Mouse (Mus musculus) forebrain, postnatal 0 days (tissue): Measurements from ENCODE around the gene Plp2. TPM values are rescaled to one million over a fixed set of nuclear protein-coding genes. Genes with fewer than 3 reads are reported as not detected.
"Not testable (repeated sequence)": the region's sequence is repeated elsewhere in the genome, so short reads cannot be mapped to it uniquely, and the experiment has no call there.

Source experiments
- ATAC-seq: fragments of 200-750 bp; cut with Nextera tagmentation; 2 replicates; pipeline ENCODE4 v1.8.0; 2017; ENCODE audit warnings: mild to moderate bottlenecking, moderate library complexity
- DNase-seq: peaks from one replicate; pipeline ENCODE4 v3.0.0-alpha.2; 2015
- H3K27ac ChIP-seq: fragments of 300-500 bp; sonication (generic); 2 replicates; pipeline ENCODE4 v1.5.1; 2014; ENCODE audit warnings: low read depth, mild to moderate bottlenecking, antibody characterized with exemption, low read length, moderate library complexity, mixed read lengths
- H3K27me3 ChIP-seq: fragments of 300-500 bp; sonication (generic); 2 replicates; pipeline ENCODE4 v1.6.1; 2014; ENCODE audit warnings: mild to moderate bottlenecking, low read length, mixed read lengths; ENCODE audit not compliant: insufficient read depth
- H3K36me3 ChIP-seq: fragments of 300-500 bp; sonication (generic); 2 replicates; pipeline ENCODE4 v1.6.1; 2014; ENCODE audit warnings: mild to moderate bottlenecking, moderate library complexity; ENCODE audit not compliant: insufficient read depth
- H3K4me1 ChIP-seq: fragments of 300-500 bp; sonication (generic); 2 replicates; pipeline ENCODE4 v1.6.1; 2014; ENCODE audit warnings: antibody characterized with exemption; ENCODE audit not compliant: insufficient read depth
- H3K4me2 ChIP-seq: fragments of 300-500 bp; sonication (generic); 2 replicates; pipeline ENCODE4 v1.6.1; 2014; ENCODE audit warnings: low read depth, mild to moderate bottlenecking, moderate library complexity
- H3K4me3 ChIP-seq: fragments of 300-500 bp; sonication (generic); 2 replicates; pipeline ENCODE4 v1.5.1; 2014; ENCODE audit warnings: low read depth, low read length, mixed read lengths
- H3K9ac ChIP-seq: fragments of 300-500 bp; sonication (generic); 2 replicates; pipeline ENCODE4 v1.6.1; 2014; ENCODE audit warnings: mild to moderate bottlenecking
- H3K9me3 ChIP-seq: fragments of 300-500 bp; sonication (generic); 2 replicates; pipeline ENCODE4 v1.6.1; 2016; ENCODE audit warnings: low read length
- CTCF ChIP-seq: sonication (generic); IDR thresholded peaks from 2 replicates; pipeline ENCODE4 v1.5.1; 2016; ENCODE audit warnings: antibody characterized with exemption, control low read depth, low read depth
- WGBS: fragments of 180-500 bp; shearing (Covaris S2); extraction: QIAGEN DNeasy Blood & Tissue Kit; methylation state at CpG from one replicate; pipeline ENCODE4 v1.1.7; 2014; 5-methylcytosine and 5-hydroxymethylcytosine counted together
- polyA plus RNA-seq: library from polyadenylated mRNA; unstranded; fragments of >200 nt; fragmentation: Nextera tagmentation; extraction: Ambion mirVana; gene quantifications from 2 replicates; pipeline ENCODE4 v1.2.1, GENCODE M21; 2015
- total RNA-seq: library from RNA; depleted of rRNA; stranded (reverse); fragments of >200 nt; gene quantifications from 2 replicates; pipeline ENCODE4 v1.2.3, GENCODE M21; 2014; rRNA removed

Gene Plp2
- total RNA-seq (15.7 and 24.3 TPM in 2 replicates), polyA plus RNA-seq (37.3 and 38.3 TPM in 2 replicates)

- Histone ChIP-seq H3K9me3 (no peaks in the 10 kb centered on the region), H3K4me2 (peak within 1 kb of the TSS; percentile 52), H3K4me1 (no peaks in the 10 kb centered on the region), H3K36me3 (no peaks in the 10 kb centered on the region), H3K27me3 (no peaks in the 10 kb centered on the region), H3K27ac (peak within 1 kb of the TSS; percentile 75), H3K4me3 (peak within 1 kb of the TSS; percentile 42), H3K9ac (peak within 1 kb of the TSS; percentile 52)
- no peak for TF ChIP-seq CTCF
- peak; percentile 36 for DNase-seq
- 28% methylated on average over 36 of the region's 36 CpGs for whole genome bisulfite sequencing
- ATAC-seq, result peak; percentile 53
These were observed at the start of gene Plp2 for GRCm38 (mm10) chrX:7670921-7671623. TSS of gene Plp2 (minus strand) at chrX:7671390.

GRCm38 (mm10) chrX:7716058-7716457, 44.9 kb upstream of the Plp2 start:
- not testable (repeated sequence) for DNase-seq, H3K4me3 ChIP-seq, H3K4me2 ChIP-seq, H3K27ac ChIP-seq, H3K27me3 ChIP-seq, H3K4me1 ChIP-seq, ATAC-seq, H3K9me3 ChIP-seq, H3K9ac ChIP-seq, H3K36me3 ChIP-seq
- WGBS, result 52% methylated on average over 1 of the region's 1 CpGs

- H3K27ac ChIP-seq, H3K27me3 ChIP-seq, H3K4me1 ChIP-seq, H3K36me3 ChIP-seq, H3K9me3 ChIP-seq: not testable (repeated sequence)
- Histone ChIP-seq H3K4me2 (peak within 1 kb of the TSS; percentile 44), H3K9ac (peak within 1 kb of the TSS; percentile 18; the same call in 1 of the 2 replicates), H3K4me3 (peak within 1 kb of the TSS; percentile 27)
- WGBS, result 24% methylated on average over 37 of the region's 60 CpGs
- ATAC-seq, result peak; percentile 98
- DNase-seq, result peak; percentile 95
These were observed 43.1 kb upstream of the Plp2 start, which contains the start of gene Wdr45 for GRCm38 (mm10) chrX:7714135-7714899. TSS of gene Wdr45 (plus strand) at chrX:7714333.

- H3K27me3 ChIP-seq, H3K4me1 ChIP-seq, H3K9me3 ChIP-seq, H3K27ac ChIP-seq, H3K36me3 ChIP-seq, DNase-seq: not testable (repeated sequence)
- Histone ChIP-seq H3K9ac (peak overlapping the region; percentile 18; the same call in 1 of the 2 replicates), H3K4me3 (peak overlapping the region; percentile 27), H3K4me2 (peak overlapping the region; percentile 44)
- WGBS, result 34% methylated on average over 4 of the region's 12 CpGs
- peak; percentile 11; the same call in 1 of the 2 replicates for ATAC-seq
These were observed 42.6 kb upstream of the Plp2 start for GRCm38 (mm10) chrX:7713764-7714134.

GRCm38 (mm10) chrX:7696954-7697381, 25.8 kb upstream of the Plp2 start, which contains the start of gene Gpkow:
TSS of gene Gpkow (plus strand) at chrX:7697131.
- Histone ChIP-seq H3K9ac (peak within 1 kb of the TSS; percentile 55), H3K4me3 (peak within 1 kb of the TSS; percentile 50), H3K4me1 (no peaks in the 10 kb centered on the region), H3K4me2 (peak within 1 kb of the TSS; percentile 48), H3K9me3 (no peaks in the 10 kb centered on the region), H3K27ac (0 out of 2 replicates have a peak within 1 kb of the TSS, but pooled peaks have one; percentile 35), H3K27me3 (no peaks in the 10 kb centered on the region), H3K36me3 (no peaks in the 10 kb centered on the region)
- DNase-seq (peak; percentile 92), ATAC-seq (peak; percentile 98)
- TF ChIP-seq CTCF, result no peak
- WGBS, result 23% methylated on average over 33 of the region's 33 CpGs

- H3K27me3 ChIP-seq, result no peaks in the 10 kb centered on the region
- WGBS, result 41% methylated on average over 6 of the region's 6 CpGs
- peak; percentile 34 for ATAC-seq
- no peaks in the 10 kb centered on the region for H3K4me1 ChIP-seq
- H3K9me3 ChIP-seq, result no peaks in the 10 kb centered on the region
- TF ChIP-seq CTCF, result no peak
- no peak overlapping the region for H3K27ac ChIP-seq
- H3K36me3 ChIP-seq, result no peaks in the 10 kb centered on the region
- H3K9ac ChIP-seq, result no peak overlapping the region
- H3K4me2 ChIP-seq, result peak overlapping the region; percentile 31; the same call in 1 of the 2 replicates
- DNase-seq, result no peak
- no peak overlapping the region for H3K4me3 ChIP-seq
These were observed 25.3 kb upstream of the Plp2 start for GRCm38 (mm10) chrX:7696520-7696919.

GRCm38 (mm10) chrX:7692862-7693261, 21.7 kb upstream of the Plp2 start:
- H3K4me3 ChIP-seq, result no peak overlapping the region
- H3K27me3 ChIP-seq, result no peaks in the 10 kb centered on the region
- H3K4me1 ChIP-seq, result no peaks in the 10 kb centered on the region
- DNase-seq (no peak), ATAC-seq (no peak)
- WGBS, result 45% methylated on average over 4 of the region's 4 CpGs
- TF ChIP-seq CTCF, result peak; percentile 44; the same call in 1 of the 2 replicates
- H3K36me3 ChIP-seq, result no peaks in the 10 kb centered on the region
- no peaks in the 10 kb centered on the region for H3K9me3 ChIP-seq
- H3K4me2 ChIP-seq, result no peak overlapping the region
- no peak overlapping the region for H3K27ac ChIP-seq
- no peak overlapping the region for H3K9ac ChIP-seq
